Mouse (Mus musculus): ENCODE measurements around the gene Eomes.

Eomes gene

GRCm38 (mm10) chr9:118487096-118487395 lies 9.0 kb downstream of the Eomes start:
- in situ Hi-C loops (cut with MseI, MboI), result loop anchor here (5.0 to 25.0 kb wide), 3 partner anchors 95 to 425 kb away; no protein-coding TSS in a partner anchor

- in situ Hi-C loops (cut with MseI, MboI), result loop anchor here (5.0 to 25.0 kb wide), 3 partner anchors 95 to 425 kb away; no protein-coding TSS in a partner anchor
These were observed 9.6 kb downstream of the Eomes start for GRCm38 (mm10) chr9:118487636-118488035.

- in situ Hi-C loops (cut with MseI, MboI), result loop anchor here (5.0 to 25.0 kb wide), 3 partner anchors 96 to 426 kb away; no protein-coding TSS in a partner anchor
These were observed 10.3 kb downstream of the Eomes start for GRCm38 (mm10) chr9:118488138-118488895.

- in situ Hi-C loops (cut with MseI, MboI), result loop anchor here (5.0 to 25.0 kb wide), 3 partner anchors 97 to 427 kb away; no protein-coding TSS in a partner anchor
These were observed 11.0 kb downstream of the Eomes start for GRCm38 (mm10) chr9:118488896-118489578.

- in situ Hi-C loops (cut with MseI, MboI), result loop anchor here (5.0 to 25.0 kb wide), 3 partner anchors 97 to 427 kb away; no protein-coding TSS in a partner anchor
These were observed 11.6 kb downstream of the Eomes start for GRCm38 (mm10) chr9:118489579-118490019.

- in situ Hi-C loops (cut with MseI, MboI), result loop anchor here (25.0 kb wide), 1 partner anchor 429 kb away; no protein-coding TSS in a partner anchor
These were observed 13.2 kb downstream of the Eomes start for GRCm38 (mm10) chr9:118491195-118491594.

- in situ Hi-C loops (cut with MseI, MboI), result loop anchor here (25.0 kb wide), 1 partner anchor 431 kb away; no protein-coding TSS in a partner anchor
These were observed 15.1 kb downstream of the Eomes start for GRCm38 (mm10) chr9:118492932-118493698.

- in situ Hi-C loops (cut with MseI, MboI), result loop anchor here (25.0 kb wide), 1 partner anchor 432 kb away; no protein-coding TSS in a partner anchor
These were observed 16.1 kb downstream of the Eomes start for GRCm38 (mm10) chr9:118494106-118494505.

- in situ Hi-C loops (cut with MseI, MboI), result loop anchor here (25.0 kb wide), 1 partner anchor 434 kb away; no protein-coding TSS in a partner anchor
These were observed 17.9 kb downstream of the Eomes start for GRCm38 (mm10) chr9:118495933-118496332.

GRCm38 (mm10) chr9:118496952-118497351 lies 18.9 kb downstream of the Eomes start:
- in situ Hi-C loops (cut with MseI, MboI), result loop anchor here (25.0 kb wide), 1 partner anchor 435 kb away; no protein-coding TSS in a partner anchor

GRCm38 (mm10) chr9:118498061-118498460 lies 20.0 kb downstream of the Eomes start:
- in situ Hi-C loops (cut with MseI, MboI), result loop anchor here (25.0 kb wide), 1 partner anchor 436 kb away; no protein-coding TSS in a partner anchor

GRCm38 (mm10) chr9:118500963-118501362 lies 23.0 kb downstream of the Eomes start:
- in situ Hi-C loops (cut with MseI, MboI), result no loop called here

GRCm38 (mm10) chr9:118504656-118505055 lies 26.6 kb downstream of the Eomes start:
- in situ Hi-C loops (cut with MseI, MboI), result no loop called here

GRCm38 (mm10) chr9:118506020-118506403 lies 28.0 kb downstream of the Eomes start, which contains the start of gene Golga4:
Gene Golga4 (plus strand): TSS chr9:118506267.
- in situ Hi-C loops (cut with MseI, MboI), result no loop called here

- in situ Hi-C loops (cut with MseI, MboI), result no loop called here
These were observed 28.6 kb downstream of the Eomes start for GRCm38 (mm10) chr9:118506404-118507231.

GRCm38 (mm10) chr9:118507552-118507951 lies 29.5 kb downstream of the Eomes start:
- in situ Hi-C loops (cut with MseI, MboI), result no loop called here

- in situ Hi-C loops (cut with MseI, MboI), result no loop called here
These were observed 30.6 kb downstream of the Eomes start for GRCm38 (mm10) chr9:118508601-118509000.

- in situ Hi-C loops (cut with MseI, MboI), result no loop called here
These were observed 33.1 kb downstream of the Eomes start for GRCm38 (mm10) chr9:118510941-118511690.

- in situ Hi-C loops (cut with MseI, MboI), result no loop called here
These were observed 34.7 kb downstream of the Eomes start for GRCm38 (mm10) chr9:118512681-118513233.
